Mouse (Mus musculus) erythroblast, adult 5-6 weeks (primary cell): Measurements from ENCODE around the gene Scn8a. TPM values are rescaled to one million over a fixed set of nuclear protein-coding genes. Genes with fewer than 3 reads are reported as not detected.

Source experiments
- ATAC-seq: replicated peaks from 2 replicates; pipeline ENCODE4 v1.8.0; 2016; ENCODE audit warnings: moderate number of reproducible peaks, mild to moderate bottlenecking, moderate TSS enrichment, inconsistent platforms; ENCODE audit not compliant: poor library complexity, low FRiP score, severe bottlenecking
- total RNA-seq, 2 experiments: library from RNA; stranded (forward) in 1 of 2; stranded (reverse) in 1 of 2; fragments of 150-400 nt in 1 of 2; fragments of 200-764, 138-1000 nt in 1 of 2; gene quantifications; 2 replicates each; pipeline versions ENCODE4 v1.2.3 to v1.2.4; 2015 to 2017; ENCODE audit warnings: low replicate concordance in 2 of 2

Scn8a gene
- total RNA-seq (2015; ENCODE audit: low replicate concordance) = not detected in 2 replicates
- not detected in 2 replicates for total RNA-seq (2017; ENCODE audit: low replicate concordance)

DNA sequence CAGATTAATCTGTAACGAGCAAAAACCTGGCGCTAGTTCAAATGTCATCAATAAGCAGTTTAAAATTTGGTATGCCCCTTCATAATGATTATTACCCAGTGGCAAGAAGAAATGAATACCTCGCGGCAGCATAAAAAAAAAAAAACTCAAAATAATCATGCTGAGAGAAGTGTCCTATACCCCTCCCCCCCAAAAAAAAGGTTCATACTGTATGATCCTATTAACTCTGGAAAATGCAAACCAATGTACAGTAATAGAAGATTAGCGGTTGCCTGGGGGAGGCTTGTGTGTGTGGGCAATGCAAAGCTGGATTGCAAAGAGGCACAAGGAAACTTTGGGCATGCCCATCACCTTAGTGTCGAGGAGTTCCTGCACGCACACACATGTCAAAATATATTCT, at the start of gene Scn8a:
Gene Scn8a (plus strand): TSS at position 301 of the 400 bp plus-strand sequence.
- no peak for ATAC-seq

- no peak for ATAC-seq
Observed at GRCm38 (mm10) chr15:100821824-100822223, 47.8 kb upstream of the Scn8a start.

DNA sequence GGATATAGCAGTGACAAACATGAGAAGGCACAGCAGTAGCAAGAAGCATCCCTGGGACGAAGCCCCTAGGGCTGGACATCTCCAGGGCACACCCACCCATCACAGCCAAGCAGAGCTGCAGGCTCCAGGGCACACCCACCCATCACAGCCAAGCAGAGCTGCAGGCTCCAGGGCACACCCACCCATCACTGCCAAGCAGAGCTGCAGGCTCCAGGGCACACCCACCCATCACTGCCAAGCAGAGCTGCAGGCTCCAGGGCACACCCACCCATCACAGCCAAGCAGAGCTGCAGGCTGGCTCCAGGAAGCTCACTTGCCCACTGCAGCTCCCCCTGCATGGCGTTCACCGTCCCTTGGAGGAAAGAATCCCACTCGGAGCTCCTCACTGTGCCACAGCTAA, 47.3 kb upstream of the Scn8a start:
- ATAC-seq = peak; percentile 40; the same call in 1 of the 2 replicates

GRCm38 (mm10) chr15:100825249-100825856, 44.3 kb upstream of the Scn8a start:
- no peak for ATAC-seq

DNA sequence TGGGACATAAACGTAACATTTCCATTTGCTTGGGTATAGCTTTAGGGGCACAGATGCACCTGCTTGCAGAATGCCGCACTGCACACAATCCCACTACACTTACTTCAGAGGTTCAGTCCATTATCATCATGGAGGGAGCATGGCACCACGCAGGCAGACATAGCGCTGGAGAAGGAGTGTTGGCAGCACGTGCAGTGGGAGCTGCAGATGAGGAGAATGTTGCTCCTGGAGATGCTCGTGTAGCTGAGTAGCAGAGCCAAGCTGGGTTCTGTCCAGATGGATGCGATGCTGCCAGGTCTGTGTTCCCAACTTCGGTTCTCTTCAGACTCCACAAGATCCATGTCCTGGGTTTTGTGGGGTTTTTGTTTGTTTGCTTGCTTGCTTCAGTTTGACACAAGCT, 43.6 kb upstream of the Scn8a start:
- ATAC-seq = no peak

DNA sequence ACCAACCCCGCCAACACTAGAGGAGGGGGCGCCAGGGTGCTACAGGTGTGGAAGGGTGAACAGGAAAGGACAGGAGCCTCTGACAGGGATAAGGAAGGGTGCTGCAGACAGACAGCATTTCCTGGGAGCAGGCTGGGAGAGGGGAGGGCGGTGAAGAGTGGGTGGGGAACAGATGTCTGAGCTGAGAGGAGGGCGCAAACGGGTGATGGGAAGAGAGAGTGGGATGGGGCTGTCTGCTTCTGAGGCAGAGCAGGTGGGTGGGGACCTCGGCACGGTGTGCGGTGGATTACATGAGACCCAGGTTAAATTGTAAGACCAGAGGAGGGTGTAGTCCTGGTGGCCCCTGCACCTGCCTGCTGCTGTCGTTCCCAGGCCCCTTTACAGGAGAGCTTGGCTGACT, 39.9 kb upstream of the Scn8a start:
- no peak for ATAC-seq

GRCm38 (mm10) chr15:100830682-100831081, 39.0 kb upstream of the Scn8a start:
- ATAC-seq = no peak

DNA sequence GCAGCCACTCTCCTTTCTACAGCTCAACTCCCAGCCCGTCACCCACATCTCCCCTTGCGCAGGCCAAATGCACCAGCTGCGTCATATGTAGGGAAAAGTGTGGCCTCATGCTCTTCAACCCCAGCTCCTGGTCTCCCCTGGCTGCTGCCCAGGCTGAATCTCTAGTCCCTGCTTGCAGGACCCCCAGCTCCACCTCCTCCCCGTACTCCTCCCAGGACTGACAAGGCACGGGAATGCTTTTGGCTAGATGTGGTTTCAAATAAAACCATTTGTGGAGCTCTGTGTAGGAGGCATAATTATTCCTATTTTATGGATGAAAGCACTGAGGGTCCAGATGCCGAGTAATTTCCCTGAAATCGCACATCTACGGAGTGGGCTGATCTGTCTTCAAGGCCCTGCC, 37.5 kb upstream of the Scn8a start:
- ATAC-seq = no peak

GRCm38 (mm10) chr15:100832784-100833183, 36.9 kb upstream of the Scn8a start:
- no peak for ATAC-seq

GRCm38 (mm10) chr15:100836729-100837128, 32.9 kb upstream of the Scn8a start:
- ATAC-seq = no peak

DNA sequence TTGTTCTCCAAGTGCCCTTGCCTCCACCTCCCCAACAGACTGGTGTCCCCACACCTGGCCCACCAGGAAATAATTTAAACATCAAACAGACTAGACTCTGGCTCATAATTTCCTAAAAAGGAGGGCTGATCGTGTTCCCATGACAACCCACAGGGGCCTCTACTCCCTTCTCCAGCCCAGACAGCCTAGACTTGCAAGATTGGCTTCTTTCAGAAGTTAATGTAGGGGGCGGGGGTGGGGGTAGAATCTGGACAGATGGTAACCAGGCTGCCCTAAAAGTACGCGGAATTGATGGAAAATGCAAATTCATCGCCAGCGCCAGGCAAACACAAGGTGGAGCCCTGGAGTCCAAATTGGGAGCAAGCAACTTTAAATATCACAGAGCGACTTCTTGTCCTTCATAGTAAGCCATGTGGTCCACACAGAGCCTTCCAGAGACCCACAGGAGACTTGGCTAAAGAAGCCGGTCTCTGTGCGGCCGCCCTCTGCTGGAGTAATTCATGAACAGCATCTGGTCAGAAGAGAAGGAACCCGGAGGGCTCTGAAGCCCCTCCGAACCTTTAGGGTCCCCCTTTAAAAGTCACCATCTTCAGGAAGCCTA, 31.0 kb upstream of the Scn8a start:
- no peak for ATAC-seq

GRCm38 (mm10) chr15:100844336-100844735, 25.3 kb upstream of the Scn8a start:
- no peak for ATAC-seq

- ATAC-seq = no peak; the same call in 1 of the 2 replicates
Observed at GRCm38 (mm10) chr15:100845049-100845879, 24.4 kb upstream of the Scn8a start.

DNA sequence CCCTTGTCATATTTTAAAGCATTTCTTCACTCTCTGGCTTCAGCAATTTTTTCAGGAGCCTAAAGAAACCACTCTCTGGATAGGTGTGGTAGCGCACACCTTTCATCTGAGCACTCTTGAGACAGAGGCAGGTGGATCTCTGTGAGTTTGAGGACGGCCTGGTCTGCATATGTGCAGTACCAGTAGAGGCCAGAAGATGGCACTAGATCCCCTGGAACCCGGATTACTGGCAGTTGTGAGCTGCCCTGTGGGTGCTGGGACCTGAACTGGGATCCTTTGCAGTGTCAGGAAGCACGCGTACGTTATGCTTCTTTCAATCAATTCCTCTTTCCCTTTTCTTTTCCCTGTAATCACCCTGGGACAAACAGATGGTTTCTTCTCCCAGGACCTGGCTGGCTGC, 22.5 kb upstream of the Scn8a start:
- ATAC-seq = no peak

DNA sequence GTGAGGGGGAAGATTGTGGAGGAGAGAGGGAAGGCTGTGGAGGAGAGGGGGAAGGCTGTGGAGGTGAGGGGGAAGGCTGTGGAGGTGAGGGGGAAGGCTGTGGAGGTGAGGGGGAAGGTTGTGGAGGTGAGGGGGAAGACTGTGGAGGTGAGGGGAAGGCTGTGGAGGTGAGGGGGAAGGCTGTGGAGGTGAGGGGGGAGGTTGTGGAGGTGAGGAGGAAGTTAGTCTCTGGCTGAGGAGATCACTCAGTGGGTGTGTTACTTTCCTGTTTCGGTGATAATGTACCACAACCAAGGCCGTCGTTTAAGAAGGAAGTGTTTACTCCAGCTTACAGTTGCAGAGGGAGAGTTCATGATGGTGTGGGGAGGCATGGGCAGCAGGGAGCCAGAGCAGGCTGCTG, 12.1 kb upstream of the Scn8a start:
- ATAC-seq = no peak

DNA sequence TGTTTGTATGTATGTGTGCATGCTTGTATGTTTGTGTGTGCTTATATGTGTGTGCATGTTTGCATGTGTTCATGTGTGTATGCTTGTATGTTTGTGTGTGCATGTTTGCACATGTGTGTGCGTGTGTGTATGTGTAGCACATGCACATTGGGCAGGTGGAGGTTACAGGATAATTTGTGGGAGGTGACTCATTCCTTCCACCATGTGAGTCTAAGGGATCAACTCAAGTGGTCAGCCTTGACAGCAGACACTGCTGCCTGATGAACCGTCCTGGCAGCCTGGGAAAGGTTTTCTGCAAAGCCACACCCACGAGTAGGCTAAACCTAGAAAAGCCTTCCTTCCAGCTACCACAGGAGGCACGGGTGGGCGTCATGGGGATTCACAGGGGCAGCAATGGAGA, 8.8 kb upstream of the Scn8a start:
- no peak for ATAC-seq

DNA sequence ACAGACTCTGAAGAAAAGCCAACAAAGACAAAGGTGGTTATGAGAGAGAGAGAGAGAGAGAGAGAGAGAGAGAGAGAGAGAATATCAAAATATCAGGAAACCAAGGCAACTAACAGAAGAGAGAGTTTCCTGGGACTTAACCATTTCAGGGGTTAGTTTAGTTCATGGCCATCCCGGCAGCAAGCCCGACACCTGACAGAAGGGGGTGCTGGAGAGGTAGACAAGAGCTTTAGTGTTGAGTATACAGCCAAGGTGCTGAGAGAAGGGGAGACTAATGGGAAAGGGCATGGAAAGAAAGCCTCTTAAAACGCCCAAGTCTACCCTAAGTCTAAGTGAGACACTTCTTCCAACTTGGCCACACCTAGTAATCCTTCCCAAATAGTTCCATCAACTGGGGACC, 4.1 kb upstream of the Scn8a start:
- ATAC-seq = no peak

DNA sequence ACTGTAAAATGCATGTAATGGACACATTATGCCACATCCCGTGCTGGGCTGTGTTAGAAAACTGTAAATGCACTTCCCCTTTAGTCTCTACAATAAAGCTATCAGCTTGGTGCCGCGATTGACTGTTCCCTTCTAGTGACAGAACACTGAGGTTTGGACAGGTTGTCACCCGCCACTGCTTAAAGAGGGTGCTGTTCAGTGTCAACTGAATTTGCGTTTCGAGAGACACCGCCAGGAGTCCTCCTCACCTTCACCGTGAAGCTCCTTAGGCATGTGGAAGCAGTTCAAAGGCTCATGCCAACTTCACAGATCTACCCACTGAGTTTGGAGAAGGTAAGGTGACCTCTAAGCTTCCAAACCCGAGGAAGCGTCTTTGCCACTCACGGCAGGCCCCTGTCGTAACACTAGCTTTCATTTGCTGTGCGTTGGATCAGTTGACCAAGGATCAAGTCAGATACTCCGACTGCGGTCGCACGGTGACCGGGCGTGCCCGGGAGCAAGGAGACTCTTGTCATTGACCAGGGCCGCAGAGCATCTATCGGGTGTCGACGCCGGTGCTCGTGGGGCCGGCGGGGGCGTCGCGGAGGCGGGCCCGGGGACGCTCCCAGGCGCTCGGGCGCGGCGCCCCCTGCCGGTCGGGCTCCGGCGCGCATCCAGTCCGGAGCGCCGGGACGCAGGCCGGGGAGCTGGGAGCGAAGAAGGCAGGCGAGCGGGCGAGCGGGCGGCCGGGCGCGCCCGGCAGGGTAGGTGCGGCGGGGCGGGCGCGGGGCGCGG, 530 bp downstream of the Scn8a start:
- no peak for ATAC-seq

DNA sequence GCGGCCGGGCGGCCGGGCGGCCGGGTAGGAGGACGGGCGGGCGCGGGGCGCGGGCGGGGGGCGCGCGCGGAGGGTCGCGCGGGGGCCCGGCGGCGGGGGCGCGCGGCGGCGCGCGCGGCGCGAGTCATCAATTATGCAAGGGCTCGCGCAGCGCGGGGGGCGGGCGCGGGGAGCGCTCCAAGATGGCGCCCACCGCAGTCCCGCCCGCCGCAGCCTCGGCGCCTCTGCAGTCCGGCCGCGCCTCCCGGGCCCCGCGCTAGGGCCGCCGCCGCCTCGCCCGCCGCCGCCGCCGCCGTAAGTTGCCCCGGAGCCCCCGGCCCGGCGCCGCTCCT, 1.1 kb downstream of the Scn8a start:
- ATAC-seq = no peak
